Mouse (Mus musculus): ENCODE measurements around the gene Anapc7. TPM values are rescaled to one million over a fixed set of nuclear protein-coding genes. Genes with fewer than 3 reads are reported as not detected.
"Not testable (repeated sequence)": the region's sequence is repeated elsewhere in the genome, so short reads cannot be mapped to it uniquely, and the experiment has no call there.

Anapc7 gene
- total RNA-seq, 4 experiments from 2014 or later = 30.2 to 35.9 (median 33.9) TPM

DNA sequence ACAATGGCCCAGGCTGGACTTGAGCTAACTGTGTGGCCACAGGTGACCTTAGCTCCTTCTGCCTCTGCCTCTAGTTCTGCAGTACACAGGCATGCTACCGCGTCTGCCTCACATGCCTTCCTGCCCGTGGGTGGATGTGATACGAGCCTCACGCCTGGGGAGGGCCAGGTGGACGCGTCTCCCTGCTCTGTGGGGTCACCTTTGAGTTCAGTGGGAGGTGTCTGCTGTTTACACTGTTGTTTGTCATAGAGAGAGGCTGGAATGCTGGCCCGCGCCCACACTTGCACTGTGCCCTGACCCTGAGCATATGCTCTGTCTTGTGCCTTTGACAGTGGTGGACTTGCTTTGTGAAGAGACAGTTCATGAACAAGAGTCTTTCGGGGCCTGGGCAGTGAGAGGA is 16.0 kb upstream of the Anapc7 start:
- no peak for DNase-seq (ENCODE audit: low spot score)

DNA sequence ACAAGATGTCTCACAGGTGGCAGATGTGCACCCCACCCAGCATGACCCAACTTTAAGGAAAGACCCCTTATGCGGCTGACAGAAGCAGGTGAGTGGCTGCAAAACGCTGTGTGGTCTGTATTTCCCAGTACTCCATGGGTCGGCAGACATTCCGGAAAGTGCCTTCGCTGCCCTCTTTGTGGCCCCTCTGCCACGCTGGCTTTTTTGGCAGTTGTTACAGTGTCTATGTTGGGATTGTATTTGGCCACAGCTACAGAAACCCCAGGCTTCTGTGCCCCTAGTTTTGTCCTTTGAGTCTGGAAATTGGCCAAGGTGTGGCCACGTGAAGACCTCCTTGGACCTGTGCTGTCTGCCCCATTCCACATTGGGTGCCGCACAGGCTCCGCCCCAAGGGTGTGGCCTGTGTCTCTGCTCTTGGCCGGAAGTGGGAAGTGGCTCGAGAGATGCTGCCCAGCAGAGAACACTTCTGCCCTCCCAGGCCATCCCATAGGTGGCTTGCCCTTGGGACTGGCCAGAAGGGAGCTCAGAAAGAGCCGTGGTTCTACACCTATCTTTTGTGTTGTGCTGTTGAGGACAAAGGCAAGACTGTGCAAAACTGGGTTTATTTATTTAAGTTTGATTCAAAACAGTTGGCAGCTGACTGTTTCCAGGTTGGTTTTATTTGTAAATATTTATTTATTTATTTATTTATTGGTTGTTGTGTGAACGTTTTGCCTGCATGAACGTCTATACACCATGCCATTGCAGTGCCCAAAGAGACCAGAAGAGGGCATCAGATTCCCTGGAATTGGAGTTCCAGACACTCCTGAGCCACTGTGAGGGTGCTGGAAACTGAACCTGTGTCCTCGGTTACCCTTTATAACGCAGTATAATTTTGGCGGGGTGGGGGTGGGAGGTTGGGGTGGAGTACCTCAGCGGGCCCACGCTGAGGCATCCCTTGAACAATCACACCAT is 11.5 kb upstream of the Anapc7 start:
- no peak for DNase-seq (ENCODE audit: low spot score)

DNA sequence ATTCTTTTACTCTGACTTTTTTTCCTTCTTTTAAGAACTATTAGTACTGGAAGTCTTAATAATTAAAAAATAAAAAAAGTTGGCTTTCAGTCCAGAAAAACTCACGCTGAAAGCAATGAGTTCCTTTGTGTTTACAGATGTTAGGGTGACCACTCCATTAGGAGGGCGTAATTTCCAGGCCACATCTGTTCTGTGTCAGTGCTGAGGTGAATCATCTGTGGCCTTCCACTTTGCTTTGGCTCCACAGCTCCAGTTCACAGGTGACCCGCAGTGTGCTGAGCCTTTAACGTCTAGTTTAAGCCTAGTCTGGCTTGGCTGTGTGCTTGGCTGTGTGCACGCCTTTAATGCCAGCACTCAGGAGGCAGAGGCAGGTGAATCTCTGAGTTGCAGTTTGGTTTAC is 9.6 kb upstream of the Anapc7 start:
- DNase-seq (ENCODE audit: low spot score) = no peak

DNA sequence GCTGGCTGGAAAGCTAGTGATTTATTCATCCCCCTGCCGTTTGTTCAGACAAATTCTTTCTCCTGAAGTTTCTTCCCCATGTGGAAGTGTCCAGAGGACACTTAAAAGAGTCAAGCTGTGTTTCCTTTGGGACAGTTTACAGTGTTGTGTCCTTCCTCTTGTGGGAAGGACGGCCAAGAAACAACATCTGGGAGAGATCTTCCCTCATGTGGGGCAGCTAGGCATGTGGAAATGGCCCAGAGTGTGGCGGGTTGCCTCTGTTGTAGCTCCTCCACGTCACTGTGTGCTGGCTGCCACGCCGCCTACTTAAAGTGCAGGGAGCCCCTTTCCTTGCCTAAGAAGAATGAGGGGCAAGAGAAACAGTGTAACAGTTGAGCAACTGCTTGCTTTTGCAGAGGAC is 8.7 kb upstream of the Anapc7 start:
- no peak for DNase-seq (ENCODE audit: low spot score)

DNA sequence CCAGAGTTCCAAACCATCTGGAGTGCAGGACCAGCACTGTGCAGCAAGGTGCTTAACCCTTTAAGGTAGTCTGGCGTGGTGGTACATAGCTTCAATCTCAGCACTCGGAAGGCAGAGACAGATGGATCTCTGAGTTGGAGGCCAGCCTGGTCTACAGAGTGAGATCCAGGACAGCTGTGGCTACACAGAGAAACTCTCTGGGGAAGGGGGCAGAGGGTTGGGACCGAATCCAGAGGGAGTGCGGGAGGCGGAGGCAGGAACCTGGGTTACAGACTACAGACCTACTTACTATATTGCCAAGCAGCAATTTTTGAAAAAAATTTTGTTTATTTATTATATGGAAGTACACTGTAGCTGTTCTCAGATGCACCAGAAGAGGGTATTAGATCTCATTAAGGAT is 7.1 kb upstream of the Anapc7 start:
- DNase-seq (ENCODE audit: low spot score) = no peak

DNA sequence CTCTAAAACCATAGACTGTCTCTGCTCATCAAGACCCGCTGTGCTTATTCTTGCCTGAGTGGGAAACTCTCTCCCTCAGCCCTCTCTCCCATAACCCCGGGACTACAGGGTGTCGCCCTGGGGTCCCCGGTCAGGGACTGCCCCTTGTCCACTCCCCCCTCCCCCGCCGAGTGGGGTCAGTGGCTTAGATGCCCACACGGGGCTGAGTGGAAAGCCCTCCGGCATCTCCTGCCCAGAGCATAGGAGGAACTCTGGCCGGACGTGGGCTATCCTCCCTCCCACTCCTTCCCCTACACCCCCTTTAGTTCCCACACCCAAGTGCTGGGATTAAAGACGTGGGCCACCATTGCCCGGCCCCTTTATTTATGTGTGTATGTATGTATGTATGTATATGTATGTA is 6.0 kb upstream of the Anapc7 start:
- no peak for DNase-seq (ENCODE audit: low spot score)

DNA sequence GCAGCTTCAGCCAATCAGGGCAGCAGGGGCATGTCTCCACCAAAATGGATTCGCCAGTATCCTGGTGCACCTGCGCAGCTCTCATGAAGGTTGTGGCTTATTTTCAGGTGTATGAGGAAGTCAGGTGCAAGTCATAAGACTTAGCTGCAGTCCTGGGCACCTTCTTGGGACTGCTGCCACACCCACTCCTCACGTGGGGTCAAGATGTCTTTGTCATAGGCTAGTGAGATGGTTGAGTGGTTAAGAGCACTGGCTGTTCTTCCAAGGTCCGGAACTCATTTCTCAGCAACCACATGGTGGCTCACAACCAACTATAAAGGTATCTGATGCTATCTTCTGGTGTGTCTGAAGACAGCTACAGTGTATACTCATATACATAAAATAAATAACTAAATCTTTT is 817 bp upstream of the Anapc7 start:
- DNase-seq (ENCODE audit: low spot score) = not testable (repeated sequence)

DNA sequence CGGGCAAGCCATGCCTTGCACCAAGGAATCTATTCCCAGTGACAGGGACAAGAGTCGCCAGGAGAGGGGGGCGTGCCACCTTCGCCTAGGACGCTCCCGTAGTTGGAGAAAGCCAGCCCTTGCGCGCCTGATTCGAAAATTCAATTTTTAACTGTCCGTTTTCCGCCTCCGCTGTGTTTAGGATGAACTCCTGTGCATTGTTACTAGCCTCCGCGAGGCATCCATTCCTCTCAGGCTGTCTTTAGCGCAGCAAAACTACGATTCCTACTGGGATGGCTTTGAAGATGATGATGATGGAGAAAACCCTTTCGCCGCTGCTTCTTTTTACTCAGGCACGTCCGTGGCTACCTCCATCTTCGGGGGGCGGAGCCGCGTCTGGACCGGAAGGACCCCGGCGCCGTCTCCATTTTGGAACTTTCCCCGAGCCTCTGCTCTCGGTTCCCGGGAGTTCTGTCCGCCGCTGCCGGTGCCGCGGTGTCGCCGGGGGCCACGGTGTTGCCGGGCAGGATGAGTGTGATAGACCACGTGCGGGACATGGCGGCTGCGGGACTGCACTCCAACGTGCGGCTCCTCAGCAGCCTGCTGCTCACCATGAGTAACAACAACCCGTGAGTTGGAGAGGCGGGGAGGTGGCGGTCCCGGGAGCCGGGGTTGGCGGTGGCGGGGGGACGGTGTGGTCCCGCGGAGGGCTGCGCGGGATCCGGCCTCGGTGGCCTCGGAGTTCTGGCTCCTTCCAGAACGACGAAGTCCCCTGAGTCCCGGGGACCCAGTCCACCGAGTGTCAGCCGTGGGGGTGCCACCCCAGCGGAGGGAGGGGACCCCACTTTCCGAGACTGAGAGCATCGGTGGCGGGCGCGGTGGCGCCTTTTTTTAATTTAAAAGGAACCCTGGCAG is 825 bp downstream of the Anapc7 start:
- peak; percentile 93 for DNase-seq (ENCODE audit: low spot score)

DNA sequence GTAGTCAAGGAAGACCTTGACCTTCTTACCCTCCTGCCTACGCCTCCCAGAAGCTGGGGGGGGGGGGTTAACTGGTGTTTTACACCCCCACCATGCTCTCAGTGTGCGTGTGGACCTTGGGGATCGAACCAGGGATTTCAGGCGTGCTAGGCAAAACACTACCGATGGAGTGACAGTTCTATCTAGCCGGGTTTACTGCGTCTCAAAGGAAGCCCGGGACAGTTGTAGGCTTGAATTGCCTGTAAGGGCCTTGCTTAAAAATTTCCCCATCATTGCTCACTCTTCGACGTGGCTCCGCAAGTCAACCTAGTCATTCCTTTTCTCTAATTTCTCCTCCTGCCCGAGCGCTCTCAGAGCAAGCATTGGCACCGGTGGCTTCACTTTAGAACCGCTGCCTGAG is 1.6 kb downstream of the Anapc7 start:
- DNase-seq (ENCODE audit: low spot score) = no peak

DNA sequence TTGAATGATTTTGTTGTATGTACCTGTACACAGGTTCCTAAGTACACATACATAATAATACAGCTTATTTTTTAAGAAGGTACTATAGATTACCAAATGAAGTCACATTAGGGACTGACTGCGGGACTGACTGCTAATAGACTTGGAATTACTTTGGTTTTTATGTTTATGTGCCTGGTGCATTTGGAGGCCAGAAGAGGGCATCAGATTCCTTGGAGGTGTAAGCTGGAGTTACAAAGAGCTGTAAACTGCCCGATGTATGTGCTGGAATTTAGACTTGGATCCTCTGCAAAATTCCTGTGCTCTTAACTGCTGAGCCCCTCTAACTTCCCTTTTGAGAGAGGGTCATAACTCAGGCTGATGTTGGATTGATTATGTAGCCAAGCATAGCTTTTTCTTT is 4.1 kb downstream of the Anapc7 start:
- no peak for DNase-seq (ENCODE audit: low spot score)

DNA sequence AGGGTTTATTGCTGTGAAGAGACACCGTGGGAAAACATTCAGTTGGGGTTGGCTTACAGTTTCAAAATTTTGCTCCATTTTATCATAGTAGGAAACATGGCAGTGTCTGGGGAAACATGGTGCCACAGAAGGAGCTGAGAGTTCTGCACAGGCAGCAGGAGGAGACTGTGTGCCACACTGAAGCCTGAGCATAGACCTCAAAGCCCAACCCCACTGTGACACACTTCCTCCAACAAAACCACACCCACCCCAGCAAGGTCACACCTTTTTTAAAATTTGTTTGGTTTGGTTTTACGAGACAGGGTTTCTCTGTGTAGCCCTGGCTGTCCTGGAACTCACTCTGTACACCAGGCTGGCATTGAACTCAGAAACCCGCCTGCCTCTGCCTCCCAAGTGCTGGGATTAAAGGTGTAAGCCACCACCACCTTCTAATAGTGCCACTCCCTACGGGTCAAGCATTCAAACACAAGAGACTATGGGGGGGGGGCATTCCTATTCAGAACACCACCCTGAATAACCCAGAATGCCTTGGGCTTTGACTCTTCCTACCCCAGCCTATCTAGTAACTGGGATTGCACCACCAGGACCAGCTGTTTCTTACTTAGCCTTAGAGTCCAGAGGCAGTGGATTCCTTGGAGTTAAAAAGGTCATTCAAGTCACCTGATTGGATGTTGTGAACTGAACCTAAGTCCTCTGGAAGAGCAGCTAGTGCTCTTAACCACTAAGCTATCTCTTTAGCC is 8.7 kb downstream of the Anapc7 start:
- no peak for DNase-seq (ENCODE audit: low spot score)

DNA sequence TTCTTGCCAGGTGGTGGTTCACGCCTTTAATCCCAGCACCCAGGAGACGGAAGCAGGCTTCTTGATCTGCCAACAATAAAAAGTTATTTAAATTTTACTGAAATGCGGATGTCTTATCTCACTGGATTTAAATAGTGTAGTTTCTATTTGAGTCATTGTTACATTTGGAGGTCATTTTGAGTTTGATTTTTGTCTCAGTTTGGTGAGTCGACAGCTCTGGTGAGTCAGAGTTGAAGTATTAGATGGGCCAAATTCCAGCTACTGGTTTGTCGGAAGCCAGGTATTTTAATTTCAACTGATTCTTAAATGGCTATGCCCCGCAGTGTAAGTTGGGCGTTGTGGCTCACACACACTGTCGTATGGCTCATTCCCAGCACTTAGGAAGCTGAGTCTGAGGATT is 9.7 kb downstream of the Anapc7 start:
- DNase-seq (ENCODE audit: low spot score) = no peak

DNA sequence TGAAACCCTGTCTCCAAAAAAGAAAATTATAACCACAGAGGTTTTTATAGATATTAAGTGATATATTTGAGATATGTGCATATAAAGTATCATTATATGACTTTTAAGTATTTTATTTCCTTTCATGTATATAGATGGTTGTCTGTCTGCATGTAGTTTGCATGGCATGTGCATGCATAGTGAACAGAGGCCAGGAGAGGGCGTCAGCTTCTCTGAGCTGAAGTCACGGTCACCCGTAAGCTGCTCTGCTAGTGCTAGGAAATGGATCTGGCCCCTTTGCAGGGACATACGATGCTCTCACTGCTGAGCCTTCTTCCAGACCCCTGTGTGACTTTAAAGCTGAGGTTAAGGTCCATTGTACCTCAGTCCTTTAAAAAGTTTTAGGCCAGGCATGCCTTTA is 13.0 kb downstream of the Anapc7 start:
- DNase-seq (ENCODE audit: low spot score) = no peak

DNA sequence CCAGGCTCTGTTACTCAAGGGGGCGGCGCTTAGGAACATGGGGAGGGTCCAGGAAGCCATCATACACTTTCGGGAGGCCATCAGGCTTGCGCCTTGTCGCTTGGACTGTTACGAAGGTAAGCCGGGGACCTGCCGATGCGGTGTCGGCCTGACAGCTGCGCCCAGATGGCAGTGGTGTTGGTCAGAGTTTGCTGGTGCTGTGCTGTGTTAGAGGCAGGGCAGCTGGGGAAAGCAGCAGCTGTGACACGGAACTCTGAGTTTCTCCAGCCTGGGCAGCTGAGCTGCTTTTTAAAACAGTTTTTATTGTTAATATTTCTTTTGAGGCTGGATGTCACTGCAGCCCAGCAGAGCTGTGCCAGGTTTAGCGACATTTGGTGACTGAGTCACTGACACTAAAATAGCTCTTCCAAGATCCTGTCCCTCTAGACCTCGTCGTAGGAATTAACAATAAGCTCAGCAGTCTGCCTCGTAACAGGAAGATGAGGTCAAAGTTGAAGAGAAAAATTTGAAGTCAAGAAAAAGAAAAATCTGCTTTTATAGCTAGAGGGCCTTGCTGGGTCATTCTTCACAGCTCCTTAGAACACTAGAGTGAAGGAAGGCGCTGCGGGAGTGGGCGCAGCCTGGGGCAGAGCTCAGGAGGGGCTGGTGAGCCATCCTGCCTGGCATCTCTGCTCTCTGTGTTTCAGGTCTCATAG is 18.1 kb downstream of the Anapc7 start:
- no peak for DNase-seq (ENCODE audit: low spot score)

DNA sequence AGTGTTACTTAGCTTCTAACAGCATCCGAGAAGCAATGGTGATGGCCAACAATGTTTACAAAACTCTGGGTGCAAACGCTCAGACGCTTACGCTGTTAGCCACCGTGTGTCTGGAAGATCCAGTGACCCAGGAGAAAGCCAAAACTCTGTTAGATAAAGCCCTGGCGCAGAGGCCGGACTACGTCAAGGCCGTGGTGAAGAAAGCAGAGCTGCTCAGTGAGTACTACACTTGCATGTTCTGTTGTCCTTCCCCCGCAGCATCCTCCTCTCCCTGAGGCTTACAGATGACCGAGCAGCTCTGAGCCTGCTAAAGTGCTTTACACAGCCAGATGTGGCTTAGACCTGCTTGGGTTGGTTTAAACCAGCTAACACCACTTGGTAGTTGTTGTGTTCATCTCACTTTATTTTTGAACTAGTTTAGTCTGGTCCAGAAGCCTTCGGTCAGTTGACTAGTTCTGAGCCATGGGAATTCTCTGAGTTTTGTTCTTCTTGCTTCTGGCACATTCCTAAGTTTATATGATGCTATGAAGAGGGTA is 18.7 kb downstream of the Anapc7 start:
- peak; percentile 63 for DNase-seq (ENCODE audit: low spot score)

DNA sequence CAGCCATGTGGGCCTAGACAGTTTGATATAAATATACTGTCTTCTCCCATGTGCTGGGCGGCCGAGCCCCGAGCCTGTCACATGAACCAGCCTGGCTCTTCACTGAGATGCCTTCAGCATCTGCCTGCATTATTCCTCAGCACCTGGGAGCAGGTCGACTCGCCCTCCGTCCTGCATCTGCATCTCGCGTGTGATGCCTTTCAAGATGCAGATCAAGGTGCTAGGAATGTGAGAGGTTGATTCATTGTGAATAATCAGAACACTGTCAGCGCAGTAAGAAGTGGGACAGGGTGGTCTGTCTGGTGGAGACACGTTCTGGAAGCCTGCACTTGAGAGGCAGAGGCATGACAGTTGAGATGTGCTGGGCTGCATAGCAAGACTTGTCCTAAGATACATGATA is 23.0 kb downstream of the Anapc7 start:
- DNase-seq (ENCODE audit: low spot score) = no peak

DNA sequence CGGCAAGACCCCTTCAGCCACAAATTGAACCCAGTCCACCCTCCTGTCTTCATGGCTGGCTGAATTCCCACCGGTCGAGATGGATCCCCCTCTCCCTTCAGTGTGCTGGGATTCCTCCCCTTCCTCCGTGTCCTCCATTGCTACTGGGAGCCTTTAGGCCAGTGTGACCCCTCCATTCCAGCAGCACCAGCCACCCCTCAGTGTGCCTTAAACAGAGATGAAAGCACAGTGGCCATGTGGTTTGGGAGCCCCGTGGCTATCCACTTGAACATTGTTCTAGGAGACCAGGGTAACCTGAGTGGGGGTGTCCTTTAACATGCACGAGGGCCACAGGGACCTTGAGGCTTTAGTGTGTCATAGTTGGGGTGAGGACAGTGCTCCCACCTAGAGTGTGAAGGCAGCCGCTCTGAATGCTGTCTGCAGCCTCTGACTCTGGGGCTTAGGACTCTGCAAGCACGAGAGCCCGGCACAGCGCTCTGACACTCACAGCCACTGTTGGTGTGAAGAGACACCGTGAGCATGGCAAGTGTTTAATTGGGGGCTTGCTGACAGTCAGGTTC is 23.6 kb downstream of the Anapc7 start:
- DNase-seq (ENCODE audit: low spot score) = no peak

DNA sequence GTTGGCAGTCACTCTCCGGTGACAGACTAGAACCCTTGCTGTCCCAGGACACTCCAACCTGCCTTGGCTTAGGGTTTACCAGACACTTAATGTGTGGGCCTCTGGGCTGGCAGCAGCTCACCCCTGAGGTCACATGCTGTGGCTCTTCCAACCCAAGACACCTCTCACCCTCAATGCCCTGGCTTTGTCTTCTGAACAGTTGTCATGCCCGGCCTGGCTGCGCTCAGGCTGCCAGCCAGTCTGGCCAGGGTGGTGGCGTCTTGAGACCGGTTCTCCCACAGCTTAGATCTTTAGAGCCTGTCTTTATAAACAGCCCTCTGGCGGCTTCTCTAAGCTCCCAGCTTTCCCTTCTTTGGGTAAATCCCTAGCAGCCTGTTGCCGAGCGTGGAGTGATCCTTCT is 26.4 kb downstream of the Anapc7 start:
- DNase-seq (ENCODE audit: low spot score) = no peak

DNA sequence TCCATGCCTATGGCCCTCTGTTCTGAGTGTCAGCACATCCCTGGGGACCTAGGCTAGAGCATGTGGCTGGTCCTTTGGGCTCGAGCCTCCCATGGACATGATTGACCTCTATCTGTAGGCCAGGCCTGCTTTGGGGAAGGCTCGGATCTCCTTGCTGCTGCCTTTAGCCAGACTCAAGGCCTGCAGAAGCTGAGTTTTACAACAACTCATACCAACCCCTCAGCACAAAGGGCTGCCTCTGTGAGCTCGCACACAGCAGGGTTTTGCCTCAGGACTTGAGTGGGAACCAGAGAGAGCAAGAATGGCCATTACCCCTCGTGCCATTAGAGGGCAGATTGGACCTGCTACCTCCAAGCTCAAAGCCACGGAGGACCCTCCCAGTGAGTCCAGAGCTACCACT is 27.4 kb downstream of the Anapc7 start:
- DNase-seq (ENCODE audit: low spot score) = no peak

DNA sequence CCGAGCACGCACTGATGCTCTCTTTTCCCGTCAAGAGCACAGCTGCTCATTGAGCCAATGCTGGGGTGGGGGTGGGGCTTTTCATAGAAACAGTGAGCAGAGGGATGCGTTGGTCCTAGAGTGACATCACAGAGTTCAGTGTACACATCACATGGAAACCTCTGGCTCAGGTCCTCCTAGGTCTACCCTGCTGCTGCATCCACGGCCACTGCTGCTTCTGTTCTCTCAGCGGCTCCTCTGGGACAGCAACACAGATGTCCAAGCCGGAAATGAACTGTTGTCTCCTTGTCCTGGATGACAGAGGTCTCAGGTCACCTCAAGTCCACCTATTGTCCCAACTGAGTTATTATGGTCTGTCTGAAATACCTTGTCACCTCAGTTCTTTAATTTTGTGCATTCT is 28.5 kb downstream of the Anapc7 start:
- no peak for DNase-seq (ENCODE audit: low spot score)

DNA sequence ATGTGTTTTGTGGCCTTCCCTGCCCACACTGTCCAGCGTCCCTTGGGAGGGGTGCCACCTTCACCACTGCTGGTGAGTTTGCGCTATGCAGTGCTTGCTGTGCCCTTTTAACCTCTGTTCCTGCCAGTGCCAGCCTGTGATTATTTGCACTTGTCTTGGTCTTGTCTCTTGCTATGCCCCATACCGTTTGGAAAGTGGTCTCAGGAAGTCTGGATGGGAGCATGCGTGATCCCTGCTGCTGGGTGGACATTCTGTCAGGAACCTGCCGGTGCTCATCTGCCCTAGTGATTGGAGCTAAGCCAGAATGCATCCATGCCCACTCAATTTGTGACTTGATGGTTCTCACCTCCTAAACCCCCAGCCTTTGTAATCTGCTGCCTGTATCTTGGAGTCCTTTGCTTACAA is 29.4 kb downstream of the Anapc7 start:
- DNase-seq (ENCODE audit: low spot score) = no peak

Data from heart, adult 8-10 months (tissue).